Mouse (Mus musculus): ENCODE measurements around the gene Olfr772. TPM values are rescaled to one million over a fixed set of nuclear protein-coding genes. Genes with fewer than 3 reads are reported as not detected.
"Not testable (repeated sequence)": the region's sequence is repeated elsewhere in the genome, so short reads cannot be mapped to it uniquely, and the experiment has no call there.

The Olfr772 gene
- not detected in 2 replicates for polyA plus RNA-seq (2012; rRNA removed)

- H3K27ac ChIP-seq (ENCODE audit: insufficient read depth, low read length); H3K4me3 ChIP-seq (ENCODE audit: extremely low read depth, insufficient read depth, insufficient read length); DNase-seq (ENCODE audit: low read depth in 1 of 2, low spot score in 2 of 2); H3K36me3 ChIP-seq (ENCODE audit: control insufficient read depth, insufficient read depth, low read length); H3K27me3 ChIP-seq (ENCODE audit: control insufficient read depth, insufficient read depth, low read length); H3K4me1 ChIP-seq (ENCODE audit: control insufficient read depth, insufficient read depth, insufficient read length): not testable (repeated sequence)
- WGBS, result 77% methylated on average over 4 of the region's 4 CpGs
Observed at GRCm38 (mm10) chr10:129177821-129178220, at the start of gene Olfr772. TSS of gene Olfr772 (minus strand) at chr10:129177921.

GRCm38 (mm10) chr10:129187319-129187718, 9.6 kb upstream of the Olfr772 start, which contains the start of gene Olfr773:
TSS of gene Olfr773 (minus strand) at chr10:129187419.
- DNase-seq (ENCODE audit: low read depth in 1 of 2, low spot score in 2 of 2); H3K27ac ChIP-seq (ENCODE audit: insufficient read depth, low read length); H3K27me3 ChIP-seq (ENCODE audit: control insufficient read depth, insufficient read depth, low read length); H3K4me1 ChIP-seq (ENCODE audit: control insufficient read depth, insufficient read depth, insufficient read length); H3K4me3 ChIP-seq (ENCODE audit: extremely low read depth, insufficient read depth, insufficient read length); H3K36me3 ChIP-seq (ENCODE audit: control insufficient read depth, insufficient read depth, low read length): not testable (repeated sequence)

- no peaks in the 10 kb centered on the region for H3K36me3 ChIP-seq (ENCODE audit: control insufficient read depth, insufficient read depth, low read length)
- no peak within 1 kb of the TSS for H3K4me3 ChIP-seq (ENCODE audit: extremely low read depth, insufficient read depth, insufficient read length)
- no peaks in the 10 kb centered on the region for H3K27me3 ChIP-seq (ENCODE audit: control insufficient read depth, insufficient read depth, low read length)
- DNase-seq (ENCODE audit: low read depth in 1 of 2, low spot score in 2 of 2), result no peak
- TF ChIP-seq CTCF (IDR thresholded peaks at IDR 0.05; ENCODE audit: extremely low read depth, insufficient read depth, insufficient read length, insufficient replicate concordance) (no peak), POLR2A (IDR thresholded peaks at IDR 0.05; ENCODE audit: low read depth, low read length) (no peak)
- WGBS, result 78% methylated on average over 1 of the region's 1 CpGs
- H3K27ac ChIP-seq (ENCODE audit: insufficient read depth, low read length), result no peak within 1 kb of the TSS
- H3K4me1 ChIP-seq (ENCODE audit: control insufficient read depth, insufficient read depth, insufficient read length), result no peaks in the 10 kb centered on the region
Observed at GRCm38 (mm10) chr10:129164651-129165050, 13.1 kb downstream of the Olfr772 start, which contains the start of gene Olfr771. TSS of gene Olfr771 (minus strand) at chr10:129164751.

- no peaks in the 10 kb centered on the region for H3K4me1 ChIP-seq (ENCODE audit: control insufficient read depth, insufficient read depth, insufficient read length)
- DNase-seq (ENCODE audit: low read depth in 1 of 2, low spot score in 2 of 2), result no peak
- no peaks in the 10 kb centered on the region for H3K27me3 ChIP-seq (ENCODE audit: control insufficient read depth, insufficient read depth, low read length)
- TF ChIP-seq POLR2A (IDR thresholded peaks at IDR 0.05; ENCODE audit: low read depth, low read length) (no peak), CTCF (IDR thresholded peaks at IDR 0.05; ENCODE audit: extremely low read depth, insufficient read depth, insufficient read length, insufficient replicate concordance) (no peak)
- no peak within 1 kb of the TSS for H3K27ac ChIP-seq (ENCODE audit: insufficient read depth, low read length)
- H3K4me3 ChIP-seq (ENCODE audit: extremely low read depth, insufficient read depth, insufficient read length), result no peak within 1 kb of the TSS
- 86% methylated on average over 2 of the region's 2 CpGs for WGBS
- H3K36me3 ChIP-seq (ENCODE audit: control insufficient read depth, insufficient read depth, low read length), result no peaks in the 10 kb centered on the region
Observed at GRCm38 (mm10) chr10:129138898-129139297, 38.8 kb downstream of the Olfr772 start, which contains the start of gene Olfr770. TSS of gene Olfr770 (minus strand) at chr10:129138998.

Other genes with a start within 250 kb of the Olfr772 start
- gene Itga7, start 244.1 kb downstream of the Olfr772 start, polyA plus RNA-seq (2012; rRNA removed), result 5.8 and 6.5 TPM in 2 replicates
- gene Mettl7b, start 216.9 kb downstream of the Olfr772 start, polyA plus RNA-seq (2012; rRNA removed), result 0.07 TPM in 1 of 2 replicates, not detected in the other
- gene Olfr9, start 188.5 kb downstream of the Olfr772 start, polyA plus RNA-seq (2012; rRNA removed), result not detected in 2 replicates
- not detected in 2 replicates for gene Olfr763, start 167.1 kb downstream of the Olfr772 start, polyA plus RNA-seq (2012; rRNA removed)
- not detected in 2 replicates for gene Olfr764-ps1, start 138.0 kb downstream of the Olfr772 start, polyA plus RNA-seq (2012; rRNA removed)
- gene Olfr765, start 127.9 kb downstream of the Olfr772 start, polyA plus RNA-seq (2012; rRNA removed), result not detected in 2 replicates
- gene Olfr766-ps1, start 108.9 kb downstream of the Olfr772 start, polyA plus RNA-seq (2012; rRNA removed), result not detected in 2 replicates
- not detected in 2 replicates for gene Olfr767, start 95.0 kb downstream of the Olfr772 start, polyA plus RNA-seq (2012; rRNA removed)
- gene Olfr768, start 78.5 kb downstream of the Olfr772 start, polyA plus RNA-seq (2012; rRNA removed), result not detected in 2 replicates
- gene Olfr769, start 60.1 kb downstream of the Olfr772 start, polyA plus RNA-seq (2012; rRNA removed), result not detected in 2 replicates
- not detected in 2 replicates for gene Olfr770, start 38.9 kb downstream of the Olfr772 start, polyA plus RNA-seq (2012; rRNA removed)
- not detected in 2 replicates for gene Olfr771, start 13.2 kb downstream of the Olfr772 start, polyA plus RNA-seq (2012; rRNA removed)
- gene Olfr773, start 9.5 kb upstream of the Olfr772 start, polyA plus RNA-seq (2012; rRNA removed), result not detected in 2 replicates
- gene Olfr774, start 58.3 kb upstream of the Olfr772 start, polyA plus RNA-seq (2012; rRNA removed), result not detected in 2 replicates
- gene Olfr775, start 70.5 kb upstream of the Olfr772 start, polyA plus RNA-seq (2012; rRNA removed), result not detected in 2 replicates
- not detected in 2 replicates for gene Olfr776, start 81.2 kb upstream of the Olfr772 start, polyA plus RNA-seq (2012; rRNA removed)
- not detected in 2 replicates for gene Olfr777, start 93.6 kb upstream of the Olfr772 start, polyA plus RNA-seq (2012; rRNA removed)
- gene Olfr780, start 140.2 kb upstream of the Olfr772 start, polyA plus RNA-seq (2012; rRNA removed), result not detected in 2 replicates
- gene Olfr781, start 150.9 kb upstream of the Olfr772 start, polyA plus RNA-seq (2012; rRNA removed), result not detected in 2 replicates
- gene Olfr782, start 170.9 kb upstream of the Olfr772 start, polyA plus RNA-seq (2012; rRNA removed), result not detected in 2 replicates
- not detected in 2 replicates for gene Olfr784, start 206.2 kb upstream of the Olfr772 start, polyA plus RNA-seq (2012; rRNA removed)
- gene Olfr785, start 227.5 kb upstream of the Olfr772 start, polyA plus RNA-seq (2012; rRNA removed), result not detected in 2 replicates
- not detected in 2 replicates for gene Olfr786, start 249.4 kb upstream of the Olfr772 start, polyA plus RNA-seq (2012; rRNA removed)